Mouse (Mus musculus): ENCODE measurements at regions not wholly inside any gene's neighbourhood (a gene's known extent, or its start where the extent isn't known, plus 50 kb on each side); places are given as distances from the start of the nearest gene placed in this dataset.

DNA sequence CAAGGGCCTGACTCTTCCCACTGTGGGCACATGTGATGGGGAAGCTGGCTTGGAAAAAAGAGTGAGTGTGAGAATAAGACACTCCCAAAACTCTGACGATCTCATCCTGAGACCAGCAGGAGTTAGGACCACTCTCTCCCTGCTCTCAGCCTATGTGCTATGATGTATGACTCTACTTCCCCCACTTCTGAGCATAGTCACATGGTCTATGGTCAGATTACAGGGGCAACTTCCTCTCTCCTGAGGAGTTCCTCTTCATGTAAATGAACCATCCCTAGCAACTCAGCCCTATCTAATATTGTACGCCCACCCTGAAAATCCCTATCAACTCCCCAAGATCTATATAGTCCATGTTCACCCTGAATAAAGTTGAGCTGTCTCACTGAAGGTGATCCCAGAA, 120.0 kb upstream of the Lmo4 start:
- no peak for DNase-seq

- no peak for DNase-seq
These were observed 118.5 kb upstream of the Lmo4 start for GRCm38 (mm10) chr3:144323524-144323923.

GRCm38 (mm10) chr3:144319468-144320205, 114.6 kb upstream of the Lmo4 start:
- DNase-seq: no peak

- DNase-seq: no peak
These were observed 113.9 kb upstream of the Lmo4 start for GRCm38 (mm10) chr3:144318761-144319467.

- DNase-seq: no peak
These were observed 105.7 kb upstream of the Lmo4 start for GRCm38 (mm10) chr3:144310748-144311147.

GRCm38 (mm10) chr3:144308616-144309015, 103.6 kb upstream of the Lmo4 start:
- DNase-seq: no peak

- DNase-seq: no peak
These were observed 102.5 kb upstream of the Lmo4 start for GRCm38 (mm10) chr3:144307557-144307956.

GRCm38 (mm10) chr3:144305456-144305855, 100.4 kb upstream of the Lmo4 start:
- DNase-seq: no peak

- no peak for DNase-seq
These were observed 99.9 kb upstream of the Lmo4 start for GRCm38 (mm10) chr3:144304924-144305323.

DNA sequence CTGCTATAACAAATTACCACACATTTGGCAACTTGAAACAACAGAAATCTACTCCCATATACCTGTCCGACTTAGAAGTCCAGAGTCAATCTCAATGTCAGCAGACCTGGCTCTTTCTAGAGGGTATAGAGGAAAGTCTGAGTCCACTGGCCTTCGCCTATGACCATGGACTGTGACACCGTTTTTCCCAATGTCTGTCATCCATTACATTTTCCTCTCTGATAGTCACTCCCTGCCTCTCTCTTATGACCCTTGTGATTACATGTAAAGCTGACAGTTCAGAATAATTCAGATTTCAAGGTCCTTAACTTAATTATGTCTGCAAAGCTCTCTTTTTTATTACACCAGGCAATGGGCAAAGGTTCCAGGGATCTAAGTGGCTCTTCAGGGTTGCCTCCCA, 97.6 kb upstream of the Lmo4 start:
- DNase-seq: no peak

- no peak for DNase-seq
These were observed 96.0 kb upstream of the Lmo4 start for GRCm38 (mm10) chr3:144301068-144301467.

GRCm38 (mm10) chr3:144299239-144299638, 94.2 kb upstream of the Lmo4 start:
- no peak for DNase-seq

GRCm38 (mm10) chr3:144289489-144289888, 84.5 kb upstream of the Lmo4 start:
- no peak for DNase-seq

DNA sequence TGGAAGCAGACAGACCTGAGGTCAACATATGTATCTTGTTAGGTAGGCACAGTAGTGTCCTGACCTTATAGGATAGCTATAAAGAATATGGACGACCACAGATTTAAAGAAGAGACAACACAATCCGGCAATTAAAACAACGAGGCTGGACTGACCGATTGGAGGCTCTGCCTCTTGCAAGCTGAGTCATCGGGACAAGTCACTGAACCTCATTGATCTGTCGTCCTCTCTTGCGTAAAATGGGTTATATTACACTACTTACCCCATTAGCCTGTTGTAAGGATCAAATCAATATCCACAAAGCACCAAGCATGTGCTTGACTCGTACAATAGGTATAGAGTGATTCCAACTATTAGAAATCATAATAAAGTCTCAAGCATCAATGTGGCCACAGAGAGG, 81.1 kb upstream of the Lmo4 start:
- DNase-seq: no peak

DNA sequence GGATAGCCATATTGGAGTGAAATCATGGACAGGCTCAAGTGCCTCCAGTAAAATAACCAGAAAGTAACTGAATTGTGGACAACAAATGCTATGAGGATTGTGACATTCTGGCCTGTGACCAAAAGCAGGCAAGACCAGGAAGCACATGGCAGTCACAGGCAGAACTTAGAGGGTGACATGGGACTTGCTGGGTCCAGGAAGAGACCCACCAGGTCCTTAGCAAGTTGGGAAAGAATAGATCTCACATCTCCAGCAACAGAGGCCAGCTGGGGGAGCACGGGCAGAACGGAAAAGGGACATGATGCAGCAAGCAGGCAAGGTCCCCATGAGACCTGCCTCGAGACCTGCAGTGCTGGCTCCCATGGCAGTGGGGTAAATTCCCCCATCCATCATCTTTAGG, 79.3 kb upstream of the Lmo4 start:
- DNase-seq: no peak

- no peak for DNase-seq
These were observed 68.1 kb upstream of the Lmo4 start for GRCm38 (mm10) chr3:144273115-144273514.

GRCm38 (mm10) chr3:144270206-144270605, 65.2 kb upstream of the Lmo4 start:
- DNase-seq: no peak

GRCm38 (mm10) chr3:144264554-144264953, 59.5 kb upstream of the Lmo4 start:
- DNase-seq: peak in 1 of 2 experiments; percentile 24

DNA sequence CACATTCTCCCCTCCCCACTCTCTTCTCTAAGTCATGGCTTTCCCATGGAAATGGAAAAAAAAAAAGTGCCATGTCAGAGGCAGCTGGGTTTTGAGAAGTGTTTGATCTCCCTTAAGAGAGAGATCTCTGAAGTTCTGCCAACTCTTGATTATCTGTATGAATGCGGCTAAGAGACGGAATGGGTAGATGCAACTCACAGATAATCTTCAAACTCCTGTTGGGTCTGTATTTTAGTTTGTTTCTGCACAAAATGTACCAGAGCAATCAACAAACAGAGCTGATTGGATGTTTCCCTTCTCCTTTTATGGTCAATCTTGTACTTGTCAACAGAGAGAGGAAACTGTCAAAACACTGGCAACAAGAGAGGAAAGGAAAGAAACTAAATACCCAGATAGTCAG, 55.9 kb upstream of the Lmo4 start:
- no peak for DNase-seq

DNA sequence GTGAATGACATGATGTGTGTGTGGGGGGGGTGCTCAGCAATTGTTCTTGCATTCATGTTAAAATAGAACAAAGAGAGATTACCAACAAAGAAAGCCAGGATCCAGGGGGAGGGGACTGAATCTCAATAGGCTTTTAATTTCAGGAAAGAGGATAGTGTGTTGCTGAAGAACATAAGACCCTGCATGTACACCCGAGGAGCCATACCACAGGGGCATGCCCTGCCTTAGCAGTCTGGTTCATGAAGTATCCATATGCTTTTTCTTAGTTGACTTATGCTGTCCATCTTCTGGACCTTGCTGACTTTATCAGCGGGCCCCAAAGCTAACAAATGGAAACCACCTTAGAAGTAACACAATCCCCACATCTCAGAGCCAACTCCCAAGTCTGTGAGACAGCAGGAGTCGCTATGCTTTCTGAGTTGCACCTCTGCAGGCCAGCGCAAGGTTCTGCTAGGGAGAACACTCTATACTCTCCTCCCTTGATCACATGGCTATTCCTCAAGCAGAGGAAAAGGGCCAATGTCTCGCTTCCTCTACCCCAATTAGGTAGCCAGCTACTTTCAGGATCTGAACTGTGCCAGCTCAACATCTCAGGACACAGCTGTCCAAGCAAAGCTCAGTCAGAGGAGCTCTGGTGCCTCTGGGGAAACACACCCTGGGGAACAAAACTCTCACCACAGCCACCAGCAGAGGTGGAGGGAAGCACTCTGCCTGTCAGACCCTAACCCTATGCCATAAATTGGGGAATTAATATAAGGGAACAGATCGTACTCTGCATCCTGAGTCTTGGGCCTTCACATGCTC, 52.9 kb upstream of the Lmo4 start:
- DNase-seq: peak in 1 of 2 experiments; percentile 13

DNA sequence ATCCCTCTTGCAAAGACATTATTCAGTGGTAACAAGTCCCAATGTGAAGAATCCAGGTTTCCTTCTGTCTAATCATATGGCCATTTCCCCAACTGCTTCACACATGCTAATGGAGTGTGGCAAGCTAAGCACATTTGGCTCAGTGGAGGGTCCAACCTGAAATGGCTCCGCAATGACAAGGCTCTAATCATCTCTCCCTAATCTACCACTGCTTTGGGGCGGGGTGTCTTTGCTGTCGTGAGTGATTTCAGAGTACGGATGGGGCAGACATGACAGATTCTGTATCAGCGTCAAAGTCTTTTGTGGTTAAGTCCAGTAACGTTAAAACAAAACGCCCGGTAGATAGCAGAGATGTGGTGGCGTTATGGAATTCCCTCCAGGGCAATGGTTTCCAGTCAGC, 52.2 kb upstream of the Lmo4 start:
- no peak for DNase-seq

DNA sequence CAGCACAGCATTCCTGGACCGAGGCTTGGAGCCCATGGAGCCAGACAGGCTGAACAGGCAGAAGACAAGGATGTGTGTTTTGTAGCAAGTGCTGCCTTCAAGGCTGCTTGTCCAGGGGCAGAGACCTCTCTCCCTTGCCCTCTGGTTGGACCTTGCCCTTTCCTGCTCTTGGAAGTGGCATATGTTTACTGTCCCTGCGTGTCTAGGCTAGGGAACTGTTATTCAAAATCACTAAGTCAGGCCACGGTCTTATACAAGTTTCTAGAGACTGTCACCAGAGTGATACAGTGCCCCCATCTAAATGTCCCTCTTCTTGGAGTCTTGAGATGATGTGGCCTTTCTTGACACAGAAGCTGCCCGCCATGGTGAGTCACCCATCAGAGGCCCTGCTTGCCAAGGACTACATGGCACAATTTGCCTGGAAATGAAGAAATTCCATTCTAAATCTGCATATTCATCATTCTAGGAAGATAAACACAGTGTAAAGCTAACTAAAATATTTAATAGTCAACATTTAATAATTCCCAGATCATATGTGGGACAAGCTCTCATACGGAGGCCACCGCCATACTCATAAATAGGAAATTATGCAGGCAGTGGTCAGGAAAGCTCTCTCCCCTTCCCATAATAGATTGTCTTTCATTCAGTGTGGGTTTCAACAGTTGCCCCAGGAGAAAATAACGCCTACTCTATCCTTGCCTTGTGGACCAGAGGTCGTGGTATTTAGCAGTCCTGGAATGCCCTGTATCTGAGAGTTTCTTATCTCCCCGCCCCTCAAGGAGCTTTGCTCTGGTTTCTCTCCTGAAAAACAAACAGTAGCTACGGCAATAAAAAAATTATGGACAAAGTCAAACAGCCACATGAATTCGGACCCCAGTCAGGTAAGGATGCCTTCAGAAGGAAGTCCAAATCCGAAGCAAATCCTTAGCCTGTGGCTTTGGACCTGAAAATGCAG, 50.9 kb upstream of the Lmo4 start:
- DNase-seq: peak; percentile 62 to 75

Data from adrenal gland, postnatal 36 days (tissue).